Mouse (Mus musculus) testis, adult 2 months (tissue): ENCODE data around the gene Hdac7.

Experiments used
- CTCF ChIP-seq: fragments of 200-500 bp; IDR thresholded peaks from 2 replicates; pipeline ENCODE4 v1.5.1; 2012; ENCODE audit warnings: low read depth, mild to moderate bottlenecking, inconsistent platforms, low read length, moderate library complexity; ENCODE audit not compliant: control insufficient read depth, insufficient read depth, insufficient replicate concordance
- POLR2A ChIP-seq: fragments of 200-500 bp; IDR thresholded peaks from 2 replicates; pipeline ENCODE4 v1.6.1; 2012; ENCODE audit warnings: low read depth, mild to moderate bottlenecking, inconsistent platforms, low read length, moderate library complexity; ENCODE audit not compliant: control insufficient read depth

- TF ChIP-seq CTCF (no peak), POLR2A (no peak)
These were observed 35.8 kb downstream of the Hdac7 start for GRCm38 (mm10) chr15:97808532-97808931.
